Mouse (Mus musculus): ENCODE results near the gene Eml2. TPM values are rescaled to one million over a fixed set of nuclear protein-coding genes. Genes with fewer than 3 reads are reported as not detected.

The Eml2 gene
- polyA plus RNA-seq, 1 experiment from 2014 or later: 12.4 TPM

GRCm38 (mm10) chr7:19158601-19159000, 17.6 kb upstream of the Eml2 start:
- no peaks in the 10 kb centered on the region for H3K9me3 ChIP-seq (ENCODE audit: control insufficient read depth, low read length)
- H3K27ac ChIP-seq (ENCODE audit: low read length): no peak overlapping the region
- WGBS: 57% methylated on average over 11 of the region's 11 CpGs
- ATAC-seq (ENCODE audit: low read depth): no peak
- peaks cover 16% of the 10 kb centered on the region; the same call in 1 of the 2 replicates for H3K4me1 ChIP-seq (replicated peaks; ENCODE audit: control insufficient read depth, insufficient read depth, low read length)
- peaks cover 9% of the 10 kb centered on the region for H3K27me3 ChIP-seq (ENCODE audit: control insufficient read depth, insufficient read depth, low read depth, low read length)
- no peak overlapping the region for H3K9ac ChIP-seq (ENCODE audit: low read length)
- no peak overlapping the region for H3K4me2 ChIP-seq (ENCODE audit: low read depth, low read length)
- H3K36me3 ChIP-seq (ENCODE audit: control insufficient read depth, insufficient read depth, low read length): peaks cover 8% of the 10 kb centered on the region
- H3K4me3 ChIP-seq (ENCODE audit: low read length): no peak overlapping the region

GRCm38 (mm10) chr7:19159411-19159810, 16.8 kb upstream of the Eml2 start:
- H3K4me3 ChIP-seq (ENCODE audit: low read length): peak overlapping the region; percentile 46
- H3K9me3 ChIP-seq (ENCODE audit: control insufficient read depth, low read length): no peaks in the 10 kb centered on the region
- H3K4me2 ChIP-seq (ENCODE audit: low read depth, low read length): peak overlapping the region; percentile 77
- H3K36me3 ChIP-seq (ENCODE audit: control insufficient read depth, insufficient read depth, low read length): peaks cover 3% of the 10 kb centered on the region
- no peak for ATAC-seq (ENCODE audit: low read depth)
- peak overlapping the region; percentile 3; the same call in 1 of the 2 replicates for H3K9ac ChIP-seq (ENCODE audit: low read length)
- peaks cover 21% of the 10 kb centered on the region for H3K4me1 ChIP-seq (replicated peaks; ENCODE audit: control insufficient read depth, insufficient read depth, low read length)
- WGBS: 10% methylated on average over 18 of the region's 18 CpGs
- H3K27me3 ChIP-seq (ENCODE audit: control insufficient read depth, insufficient read depth, low read depth, low read length): peaks cover 11% of the 10 kb centered on the region
- H3K27ac ChIP-seq (ENCODE audit: low read length): no peak overlapping the region

DNA sequence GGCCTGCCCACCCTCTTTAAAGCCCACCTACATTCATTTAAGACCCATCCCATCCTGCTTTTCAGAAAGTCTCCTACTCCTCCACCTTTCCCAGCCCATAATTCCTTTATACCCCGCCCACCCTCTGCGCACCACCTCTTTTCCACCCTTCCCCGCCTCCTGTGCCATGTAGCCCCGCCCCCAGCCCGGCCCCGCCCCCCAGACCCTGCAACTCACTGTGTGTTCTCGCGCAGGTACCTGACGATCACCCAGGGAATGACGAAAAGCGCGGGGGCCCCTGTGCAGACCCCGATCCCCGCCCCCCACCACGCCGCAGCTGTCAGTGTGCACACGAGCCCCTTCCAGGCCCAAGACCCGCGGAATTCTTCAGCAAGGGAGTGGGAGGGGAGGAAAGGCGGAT, 16.1 kb upstream of the Eml2 start:
- Histone ChIP-seq H3K4me3 (ENCODE audit: low read length) (peak overlapping the region; percentile 46), H3K4me1 (replicated peaks; ENCODE audit: control insufficient read depth, insufficient read depth, low read length) (peaks cover 28% of the 10 kb centered on the region), H3K4me2 (ENCODE audit: low read depth, low read length) (peak overlapping the region; percentile 77), H3K27me3 (ENCODE audit: control insufficient read depth, insufficient read depth, low read depth, low read length) (peaks cover 15% of the 10 kb centered on the region), H3K9ac (ENCODE audit: low read length) (peak overlapping the region; percentile 63), H3K27ac (ENCODE audit: low read length) (no peak overlapping the region), H3K36me3 (ENCODE audit: control insufficient read depth, insufficient read depth, low read length) (no peaks in the 10 kb centered on the region), H3K9me3 (ENCODE audit: control insufficient read depth, low read length) (no peaks in the 10 kb centered on the region)
- 1% methylated on average over 20 of the region's 20 CpGs for WGBS
- peak; percentile 49 for ATAC-seq (ENCODE audit: low read depth)

- H3K4me2 ChIP-seq (ENCODE audit: low read depth, low read length): no peak overlapping the region
- no peak overlapping the region for H3K27ac ChIP-seq (ENCODE audit: low read length)
- H3K27me3 ChIP-seq (ENCODE audit: control insufficient read depth, insufficient read depth, low read depth, low read length): peaks cover 15% of the 10 kb centered on the region
- H3K4me3 ChIP-seq (ENCODE audit: low read length): no peak overlapping the region
- H3K36me3 ChIP-seq (ENCODE audit: control insufficient read depth, insufficient read depth, low read length): no peaks in the 10 kb centered on the region
- H3K9ac ChIP-seq (ENCODE audit: low read length): no peak overlapping the region
- H3K9me3 ChIP-seq (ENCODE audit: control insufficient read depth, low read length): 0 out of 2 replicates have a peak, but pooled peaks cover 4% of the 10 kb centered on the region
- ATAC-seq (ENCODE audit: low read depth): no peak
- peaks cover 29% of the 10 kb centered on the region for H3K4me1 ChIP-seq (replicated peaks; ENCODE audit: control insufficient read depth, insufficient read depth, low read length)
- 61% methylated on average over 7 of the region's 7 CpGs for WGBS
These were observed 13.3 kb upstream of the Eml2 start for GRCm38 (mm10) chr7:19162928-19163327.

- Histone ChIP-seq H3K4me3 (ENCODE audit: low read length) (no peak overlapping the region), H3K9me3 (ENCODE audit: control insufficient read depth, low read length) (0 out of 2 replicates have a peak, but pooled peaks cover 4% of the 10 kb centered on the region), H3K4me2 (ENCODE audit: low read depth, low read length) (peak overlapping the region; percentile 43; the same call in 1 of the 2 replicates), H3K9ac (ENCODE audit: low read length) (no peak overlapping the region), H3K36me3 (ENCODE audit: control insufficient read depth, insufficient read depth, low read length) (no peaks in the 10 kb centered on the region), H3K4me1 (replicated peaks; ENCODE audit: control insufficient read depth, insufficient read depth, low read length) (peaks cover 29% of the 10 kb centered on the region), H3K27ac (ENCODE audit: low read length) (no peak overlapping the region), H3K27me3 (ENCODE audit: control insufficient read depth, insufficient read depth, low read depth, low read length) (peaks cover 15% of the 10 kb centered on the region)
- WGBS: 21% methylated on average over 12 of the region's 12 CpGs
- ATAC-seq (ENCODE audit: low read depth): no peak
These were observed 12.5 kb upstream of the Eml2 start for GRCm38 (mm10) chr7:19163752-19164151.

DNA sequence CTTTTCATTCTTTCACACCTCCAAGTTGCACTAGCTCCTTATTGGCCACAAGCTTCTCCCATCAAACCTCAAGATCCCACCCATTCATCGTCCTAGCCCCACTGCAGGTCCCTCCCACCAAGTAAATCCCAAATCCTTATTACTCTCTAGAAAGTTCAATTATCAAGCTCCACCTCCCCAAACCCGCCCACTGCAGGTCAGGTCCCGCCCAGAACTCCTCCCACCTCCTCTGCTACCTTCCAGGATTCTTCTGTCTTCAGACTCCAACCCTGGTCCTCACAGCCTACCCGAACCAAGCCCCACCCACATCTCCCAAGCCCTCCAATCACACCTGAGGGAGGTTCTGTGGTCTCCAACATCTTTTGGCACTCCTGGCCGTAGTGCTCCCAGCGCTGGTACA, 12.0 kb upstream of the Eml2 start:
- H3K27me3 ChIP-seq (ENCODE audit: control insufficient read depth, insufficient read depth, low read depth, low read length): peaks cover 14% of the 10 kb centered on the region
- peak overlapping the region; percentile 43 for H3K4me2 ChIP-seq (ENCODE audit: low read depth, low read length)
- H3K27ac ChIP-seq (ENCODE audit: low read length): no peak overlapping the region
- no peak overlapping the region for H3K9ac ChIP-seq (ENCODE audit: low read length)
- H3K4me3 ChIP-seq (ENCODE audit: low read length): peak overlapping the region; percentile 7; the same call in 1 of the 2 replicates
- peaks cover 29% of the 10 kb centered on the region for H3K4me1 ChIP-seq (replicated peaks; ENCODE audit: control insufficient read depth, insufficient read depth, low read length)
- H3K9me3 ChIP-seq (ENCODE audit: control insufficient read depth, low read length): 0 out of 2 replicates have a peak, but pooled peaks cover 4% of the 10 kb centered on the region
- WGBS: 0% methylated on average over 6 of the region's 6 CpGs
- peak; percentile 53 for ATAC-seq (ENCODE audit: low read depth)
- no peaks in the 10 kb centered on the region for H3K36me3 ChIP-seq (ENCODE audit: control insufficient read depth, insufficient read depth, low read length)

- Histone ChIP-seq H3K4me1 (replicated peaks; ENCODE audit: control insufficient read depth, insufficient read depth, low read length) (peaks cover 28% of the 10 kb centered on the region), H3K27ac (ENCODE audit: low read length) (no peak overlapping the region), H3K36me3 (ENCODE audit: control insufficient read depth, insufficient read depth, low read length) (no peaks in the 10 kb centered on the region), H3K27me3 (ENCODE audit: control insufficient read depth, insufficient read depth, low read depth, low read length) (peaks cover 6% of the 10 kb centered on the region; the same call in 1 of the 2 replicates), H3K4me2 (ENCODE audit: low read depth, low read length) (peak overlapping the region; percentile 43), H3K9me3 (ENCODE audit: control insufficient read depth, low read length) (0 out of 2 replicates have a peak, but pooled peaks cover 4% of the 10 kb centered on the region), H3K4me3 (ENCODE audit: low read length) (peak overlapping the region; percentile 18; the same call in 1 of the 2 replicates), H3K9ac (ENCODE audit: low read length) (no peak overlapping the region)
- under 1% methylated on average over 13 of the region's 13 CpGs for WGBS
- ATAC-seq (ENCODE audit: low read depth): peak; percentile 21
These were observed 11.2 kb upstream of the Eml2 start for GRCm38 (mm10) chr7:19164978-19165377.

GRCm38 (mm10) chr7:19165656-19166423, 10.4 kb upstream of the Eml2 start, which contains the start of gene Gipr:
TSS of gene Gipr (minus strand) at chr7:19166127.
- H3K27me3 ChIP-seq (ENCODE audit: control insufficient read depth, insufficient read depth, low read depth, low read length): peaks cover 6% of the 10 kb centered on the region; the same call in 1 of the 2 replicates
- peak; percentile 47 for ATAC-seq (ENCODE audit: low read depth)
- peaks cover 32% of the 10 kb centered on the region for H3K4me1 ChIP-seq (replicated peaks; ENCODE audit: control insufficient read depth, insufficient read depth, low read length)
- peak within 1 kb of the TSS; percentile 43 for H3K4me2 ChIP-seq (ENCODE audit: low read depth, low read length)
- H3K9ac ChIP-seq (ENCODE audit: low read length): peak within 1 kb of the TSS; percentile 39; the same call in 1 of the 2 replicates
- H3K27ac ChIP-seq (ENCODE audit: low read length): peak within 1 kb of the TSS; percentile 47; the same call in 1 of the 2 replicates
- WGBS: 8% methylated on average over 14 of the region's 14 CpGs
- H3K4me3 ChIP-seq (ENCODE audit: low read length): peak within 1 kb of the TSS; percentile 19
- 0 out of 2 replicates have a peak, but pooled peaks cover 4% of the 10 kb centered on the region for H3K9me3 ChIP-seq (ENCODE audit: control insufficient read depth, low read length)
- H3K36me3 ChIP-seq (ENCODE audit: control insufficient read depth, insufficient read depth, low read length): no peaks in the 10 kb centered on the region

- Histone ChIP-seq H3K4me3 (ENCODE audit: low read length) (no peak overlapping the region), H3K9ac (ENCODE audit: low read length) (no peak overlapping the region), H3K4me1 (replicated peaks; ENCODE audit: control insufficient read depth, insufficient read depth, low read length) (peaks cover 32% of the 10 kb centered on the region), H3K9me3 (ENCODE audit: control insufficient read depth, low read length) (0 out of 2 replicates have a peak, but pooled peaks cover 4% of the 10 kb centered on the region), H3K4me2 (ENCODE audit: low read depth, low read length) (no peak overlapping the region), H3K27ac (ENCODE audit: low read length) (no peak overlapping the region), H3K36me3 (ENCODE audit: control insufficient read depth, insufficient read depth, low read length) (no peaks in the 10 kb centered on the region), H3K27me3 (ENCODE audit: control insufficient read depth, insufficient read depth, low read depth, low read length) (peaks cover 6% of the 10 kb centered on the region; the same call in 1 of the 2 replicates)
- 83% methylated on average over 3 of the region's 3 CpGs for WGBS
- ATAC-seq (ENCODE audit: low read depth): no peak
These were observed 9.2 kb upstream of the Eml2 start for GRCm38 (mm10) chr7:19166990-19167389.

Data from lung, embryonic 16.5 days (tissue).